Mouse (Mus musculus): ENCODE results near the gene Slc6a3. TPM values are rescaled to one million over a fixed set of nuclear protein-coding genes. Genes with fewer than 3 reads are reported as not detected.

The Slc6a3 gene
- polyA plus RNA-seq, 1 experiment, result 0.96 TPM

DNA sequence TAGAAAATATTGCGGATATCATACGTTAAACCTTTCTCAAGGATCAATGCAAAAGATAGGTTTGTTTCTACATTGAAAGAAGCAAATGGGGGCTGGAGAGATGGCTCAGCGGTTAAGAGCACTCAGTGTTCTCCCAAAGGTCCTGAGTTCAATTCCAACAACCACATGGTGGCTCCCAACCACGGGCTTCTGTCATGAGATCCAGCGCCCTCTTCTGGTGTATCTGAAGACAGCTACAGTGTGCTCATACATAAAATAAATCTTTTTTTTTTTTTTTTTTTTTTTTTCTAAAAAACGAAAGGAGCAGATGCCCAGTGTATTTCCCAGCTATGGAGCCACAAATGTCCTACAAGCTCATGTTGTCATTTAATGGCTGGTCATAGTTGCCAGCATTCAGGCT lies 84.1 kb downstream of the Slc6a3 start:
- peaks cover 50% of the 10 kb centered on the region for H3K4me1 ChIP-seq
- no peaks in the 10 kb centered on the region for H3K9me3 ChIP-seq
- no peak overlapping the region for H3K4me3 ChIP-seq (replicated peaks)
- H3K27me3 ChIP-seq (replicated peaks), result peaks cover 2% of the 10 kb centered on the region
- TF ChIP-seq FLI1 (IDR thresholded peaks at IDR 0.05; ENCODE audit: low read length) (no peak), GATA1 (IDR thresholded peaks at IDR 0.05; ENCODE audit: borderline replicate concordance, low read length) (no peak)
- H3K36me3 ChIP-seq (replicated peaks; ENCODE audit: low read length), result peaks cover 72% of the 10 kb centered on the region

DNA sequence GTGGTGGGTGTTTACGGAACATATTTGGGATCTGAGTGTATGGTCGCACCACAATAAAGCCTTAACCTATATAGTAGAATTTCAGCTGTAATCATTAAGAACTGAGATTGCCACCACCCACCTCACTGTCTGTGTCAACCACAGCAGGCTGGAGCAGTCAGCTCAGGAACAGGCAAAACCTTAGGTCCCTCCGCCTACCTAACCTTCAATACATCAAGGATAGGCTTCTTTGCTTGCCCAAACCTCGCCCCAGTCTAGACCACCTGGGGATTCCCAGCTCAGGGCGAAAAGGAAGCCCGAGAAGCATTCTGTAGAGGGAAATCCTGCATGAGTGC lies 89.8 kb downstream of the Slc6a3 start:
- Histone ChIP-seq H3K4me1 (peaks cover 20% of the 10 kb centered on the region), H3K27me3 (replicated peaks) (peaks cover 40% of the 10 kb centered on the region), H3K4me3 (replicated peaks) (peak overlapping the region; percentile 87), H3K36me3 (replicated peaks; ENCODE audit: low read length) (peaks cover 16% of the 10 kb centered on the region), H3K9me3 (no peaks in the 10 kb centered on the region)
- no peak for TF ChIP-seq GATA1 (IDR thresholded peaks at IDR 0.05; ENCODE audit: borderline replicate concordance, low read length)

GRCm38 (mm10) chr13:73626745-73627549 lies 90.4 kb downstream of the Slc6a3 start, which contains the start of gene Tert:
Tert (plus strand) TSS chr13:73626911.
- TF ChIP-seq GATA1 (IDR thresholded peaks at IDR 0.05; ENCODE audit: borderline replicate concordance, low read length), result no peak
- TF ChIP-seq FLI1 (IDR thresholded peaks at IDR 0.05; ENCODE audit: low read length), result no peak
- Histone ChIP-seq H3K36me3 (replicated peaks; ENCODE audit: low read length) (peaks cover 11% of the 10 kb centered on the region), H3K4me3 (replicated peaks) (peak within 1 kb of the TSS; percentile 87), H3K9me3 (no peaks in the 10 kb centered on the region), H3K27me3 (replicated peaks) (peaks cover 40% of the 10 kb centered on the region), H3K4me1 (peaks cover 20% of the 10 kb centered on the region)

Other genes with a start within 250 kb of the Slc6a3 start
- 67.2 and 126 TPM in 2 replicates for gene Mrpl36, start 208.2 kb upstream of the Slc6a3 start, polyA plus RNA-seq (2012; ENCODE audit: insufficient read depth, low replicate concordance)
- gene Ndufs6, start 208.2 kb upstream of the Slc6a3 start, polyA plus RNA-seq (2012; ENCODE audit: insufficient read depth, low replicate concordance), result 32.4 and 302 TPM in 2 replicates
- 1.8 and 3.8 TPM in 2 replicates for gene Lpcat1, start 69.5 kb upstream of the Slc6a3 start, polyA plus RNA-seq (2012; ENCODE audit: insufficient read depth, low replicate concordance)
- gene Clptm1l, start 67.3 kb downstream of the Slc6a3 start, polyA plus RNA-seq (2012; ENCODE audit: insufficient read depth, low replicate concordance), result 17.7 and 24.9 TPM in 2 replicates
- gene Tert, start 90.2 kb downstream of the Slc6a3 start, polyA plus RNA-seq (2012; ENCODE audit: insufficient read depth, low replicate concordance), result not detected in 2 replicates
- gene Slc6a18, start 141.3 kb downstream of the Slc6a3 start, polyA plus RNA-seq (2012; ENCODE audit: insufficient read depth, low replicate concordance), result not detected in 2 replicates
- not detected in 2 replicates for gene Slc6a19, start 168.1 kb downstream of the Slc6a3 start, polyA plus RNA-seq (2012; ENCODE audit: insufficient read depth, low replicate concordance)
- gene Slc12a7, start 196.3 kb downstream of the Slc6a3 start, polyA plus RNA-seq (2012; ENCODE audit: insufficient read depth, low replicate concordance), result 0.75 and 2.8 TPM in 2 replicates